Mouse (Mus musculus) liver, adult 2 months (tissue): Measurements from ENCODE around the gene Cygb.

Source experiments
- CTCF ChIP-seq: fragments of 200-500 bp; IDR thresholded peaks from 2 replicates; pipeline ENCODE4 v1.5.1; 2011; ENCODE audit warnings: low read depth, low read length, control low read depth
- POLR2A ChIP-seq: fragments of 200-500 bp; IDR thresholded peaks from 2 replicates; pipeline ENCODE4 v1.6.1; 2011; ENCODE audit warnings: low read length, control low read depth; ENCODE audit not compliant: insufficient read depth; ENCODE audit errors: extremely low read depth

GRCm38 (mm10) chr11:116611883-116612282 lies 42.2 kb downstream of the Cygb start:
- TF ChIP-seq CTCF, result no peak
- no peak for TF ChIP-seq POLR2A
